Mouse (Mus musculus): ENCODE measurements around the gene Ntm. TPM values are rescaled to one million over a fixed set of nuclear protein-coding genes. Genes with fewer than 3 reads are reported as not detected.

The Ntm gene
- total RNA-seq, 2 experiments from 2014 or later, result 5.4 to 6.2 TPM

DNA sequence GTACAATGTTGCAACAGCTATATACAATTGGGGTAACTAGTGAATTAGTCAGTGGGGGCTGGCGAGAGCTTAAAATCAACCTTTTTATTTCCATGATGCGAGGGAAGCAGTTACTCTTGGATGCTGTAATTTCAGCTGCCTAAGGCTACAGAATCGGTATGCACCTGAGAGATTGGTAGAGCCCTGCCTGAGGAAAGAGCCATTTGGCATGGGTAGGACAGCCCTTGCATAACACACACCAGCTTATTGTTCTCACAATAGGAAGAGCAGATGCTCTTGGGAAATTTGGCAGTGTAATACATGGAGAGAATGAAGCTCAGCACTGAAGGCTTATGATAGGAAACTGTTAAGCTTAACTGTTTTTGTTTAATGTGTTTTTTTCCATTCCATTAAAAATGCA, 621.6 kb downstream of the Ntm start:
- no peak for DNase-seq (ENCODE audit: low spot score in 2 of 2)

GRCm38 (mm10) chr9:29335671-29336070, 627.3 kb downstream of the Ntm start:
- no peak for DNase-seq (ENCODE audit: low spot score in 2 of 2)

- no peak for DNase-seq (ENCODE audit: low spot score in 2 of 2)
Measured at GRCm38 (mm10) chr9:29332296-29333090, 630.4 kb downstream of the Ntm start.

DNA sequence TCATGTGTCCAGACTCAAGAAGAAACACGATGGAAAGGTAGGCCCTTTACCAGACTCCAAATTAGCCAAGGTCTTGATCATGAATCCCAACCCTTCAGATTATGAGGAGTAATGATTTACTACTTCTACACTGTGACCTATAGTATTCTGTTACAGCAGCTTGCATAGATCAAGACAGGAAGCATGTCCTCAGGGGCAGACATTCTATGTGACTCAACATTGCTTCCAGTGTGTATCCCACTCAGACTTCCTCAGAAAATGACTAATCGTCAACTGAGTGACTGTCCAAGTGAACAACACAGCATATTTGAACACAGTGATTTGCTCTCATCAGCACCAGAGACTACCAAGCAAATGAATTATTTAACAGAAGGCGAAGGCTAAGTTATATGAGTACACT, 632.5 kb downstream of the Ntm start:
- DNase-seq (ENCODE audit: low spot score in 2 of 2), result no peak

- DNase-seq (ENCODE audit: low spot score in 2 of 2), result no peak
Measured at GRCm38 (mm10) chr9:29326283-29326682, 636.7 kb downstream of the Ntm start.

- no peak for DNase-seq (ENCODE audit: low spot score in 2 of 2)
Measured at GRCm38 (mm10) chr9:29325137-29325536, 637.8 kb downstream of the Ntm start.

DNA sequence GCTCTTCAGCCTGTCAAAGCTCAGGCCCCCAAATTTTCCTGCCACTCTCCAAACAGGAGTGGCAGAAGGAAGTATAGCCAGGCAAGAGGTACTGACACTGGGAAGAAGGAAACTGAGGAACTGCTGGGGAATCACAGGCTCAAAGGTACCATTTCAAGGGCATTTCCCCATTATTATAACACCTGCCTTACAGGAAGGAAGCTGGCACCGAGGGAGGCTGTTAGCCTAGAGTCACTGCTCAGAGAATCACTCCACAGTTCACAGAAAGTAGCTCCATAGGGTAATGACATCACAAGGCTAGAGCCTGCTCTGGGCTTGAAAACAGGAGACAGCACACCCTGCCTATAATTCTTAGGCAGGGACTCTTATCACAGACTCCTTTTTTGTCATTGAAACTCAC, 643.7 kb downstream of the Ntm start:
- DNase-seq (ENCODE audit: low spot score in 2 of 2), result no peak

DNA sequence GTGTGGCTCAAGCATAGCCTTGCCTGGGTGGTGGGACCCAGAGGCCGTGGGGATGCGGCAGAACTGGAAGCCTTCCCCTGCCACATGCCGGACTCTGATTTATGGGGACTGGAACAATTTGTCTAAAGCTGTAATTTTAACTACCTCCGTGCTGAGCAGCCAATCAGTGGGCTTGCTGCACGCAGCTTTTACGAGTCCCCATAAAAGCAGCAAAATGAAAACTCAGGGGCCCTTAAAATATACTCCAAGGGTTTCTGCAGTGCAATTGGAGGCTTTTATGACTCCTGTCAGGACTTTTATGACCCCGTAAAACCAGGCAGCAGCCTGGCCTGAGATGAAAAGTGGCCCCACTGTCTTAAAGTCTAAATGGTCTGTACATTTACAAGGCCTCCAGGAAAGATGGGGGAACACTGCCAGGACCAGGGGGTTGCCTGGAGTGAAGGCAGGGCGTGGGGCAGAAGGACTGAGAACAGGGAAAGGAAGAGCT, 644.2 kb downstream of the Ntm start:
- no peak for DNase-seq (ENCODE audit: low spot score in 2 of 2)

GRCm38 (mm10) chr9:29317623-29318022, 645.3 kb downstream of the Ntm start:
- no peak for DNase-seq (ENCODE audit: low spot score in 2 of 2)

DNA sequence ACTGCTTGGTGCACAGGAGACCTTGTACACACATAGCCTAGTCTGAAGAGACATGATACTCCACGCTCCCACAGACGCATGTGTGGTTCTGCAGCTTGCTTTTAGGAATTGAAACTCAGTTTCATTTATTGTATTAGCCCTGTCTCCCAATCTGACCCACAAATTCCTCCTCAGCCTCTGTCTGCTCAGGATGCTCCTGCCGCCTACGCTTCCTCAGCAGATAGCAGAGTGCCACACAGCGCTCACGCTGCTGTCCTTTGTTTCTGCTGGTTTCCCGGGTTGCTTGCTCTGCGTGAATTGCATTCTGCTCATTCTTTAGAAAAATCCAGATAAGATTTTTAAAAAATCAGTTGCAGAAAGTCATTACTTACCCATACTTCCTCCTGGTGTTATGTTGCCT, 647.1 kb downstream of the Ntm start:
- DNase-seq (ENCODE audit: low spot score in 2 of 2), result no peak

GRCm38 (mm10) chr9:29306961-29307360, 656.0 kb downstream of the Ntm start:
- no peak for DNase-seq (ENCODE audit: low spot score in 2 of 2)

DNA sequence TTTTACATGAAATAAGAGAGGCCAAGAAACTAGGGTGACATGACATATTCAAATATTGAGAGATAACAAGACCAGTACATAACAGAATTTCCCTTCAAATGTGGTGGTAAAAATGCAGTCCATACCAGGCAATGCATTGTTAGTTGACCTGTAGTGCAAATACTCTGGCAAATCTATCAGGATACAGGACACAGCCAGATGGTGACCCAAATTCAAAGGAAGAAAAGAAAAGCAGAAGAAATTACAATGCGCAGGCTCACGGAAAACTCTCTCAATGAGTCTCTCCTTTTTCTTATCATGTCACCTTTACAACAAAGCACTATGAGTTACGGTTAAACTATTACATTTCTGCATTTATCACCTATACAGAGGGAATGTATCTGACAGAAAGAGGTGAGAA, 664.6 kb downstream of the Ntm start:
- no peak for DNase-seq (ENCODE audit: low spot score in 2 of 2)

- DNase-seq (ENCODE audit: low spot score in 2 of 2), result no peak
Measured at GRCm38 (mm10) chr9:29296752-29297151, 666.2 kb downstream of the Ntm start.

DNA sequence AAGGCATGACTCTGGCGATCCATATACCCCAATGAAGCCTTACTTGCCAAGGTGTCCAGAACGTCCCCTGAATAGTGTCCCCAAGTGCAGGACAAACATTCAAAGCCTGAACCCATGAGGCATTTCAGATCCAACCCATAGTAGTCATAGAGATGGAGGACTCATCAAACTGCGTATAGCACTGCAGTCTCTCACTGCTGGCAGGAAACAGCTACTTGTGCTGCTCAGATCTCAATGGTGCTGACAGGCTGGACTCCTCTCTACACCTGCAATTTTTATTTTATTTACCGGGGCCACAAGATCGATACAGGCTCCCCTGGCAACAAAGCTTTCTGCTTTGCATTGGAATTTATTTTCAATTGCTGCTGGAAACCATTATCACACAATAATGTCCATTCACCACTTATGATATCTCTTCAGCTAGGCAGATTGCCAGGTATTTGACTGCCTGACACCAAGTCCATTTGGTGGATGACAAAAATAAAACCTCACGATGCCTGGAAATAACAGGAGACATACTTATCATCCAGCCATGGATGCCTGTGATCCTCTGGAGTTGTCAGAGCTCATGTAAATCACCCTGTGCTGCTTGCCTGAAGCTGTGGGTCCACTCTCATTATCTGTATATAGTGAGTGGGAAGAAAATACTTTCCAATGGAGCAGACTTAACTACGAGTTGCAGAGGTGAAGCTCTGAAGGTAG, 674.8 kb downstream of the Ntm start:
- DNase-seq (ENCODE audit: low spot score in 2 of 2), result no peak

- no peak for DNase-seq (ENCODE audit: low spot score in 2 of 2)
Measured at GRCm38 (mm10) chr9:29285144-29285543, 677.8 kb downstream of the Ntm start.

DNA sequence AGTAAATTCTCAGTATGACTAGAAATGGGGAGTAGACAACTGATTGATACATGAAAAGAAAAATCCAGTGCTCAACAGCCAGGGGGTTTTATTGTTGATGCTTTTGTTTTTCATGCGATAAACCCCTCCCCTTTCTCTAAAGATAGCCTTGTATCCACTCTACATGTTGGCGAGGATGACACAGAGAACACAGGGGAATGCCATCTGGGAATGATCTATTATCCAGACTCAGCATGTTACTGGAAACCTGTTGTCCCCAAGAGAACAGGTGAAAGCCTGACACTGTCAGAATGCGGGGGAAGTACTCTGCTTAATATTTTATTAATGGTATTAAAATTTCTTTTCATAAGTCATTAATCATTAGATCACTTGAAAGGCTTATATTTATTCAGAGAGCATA, 690.1 kb downstream of the Ntm start:
- DNase-seq (ENCODE audit: low spot score in 2 of 2), result no peak

DNA sequence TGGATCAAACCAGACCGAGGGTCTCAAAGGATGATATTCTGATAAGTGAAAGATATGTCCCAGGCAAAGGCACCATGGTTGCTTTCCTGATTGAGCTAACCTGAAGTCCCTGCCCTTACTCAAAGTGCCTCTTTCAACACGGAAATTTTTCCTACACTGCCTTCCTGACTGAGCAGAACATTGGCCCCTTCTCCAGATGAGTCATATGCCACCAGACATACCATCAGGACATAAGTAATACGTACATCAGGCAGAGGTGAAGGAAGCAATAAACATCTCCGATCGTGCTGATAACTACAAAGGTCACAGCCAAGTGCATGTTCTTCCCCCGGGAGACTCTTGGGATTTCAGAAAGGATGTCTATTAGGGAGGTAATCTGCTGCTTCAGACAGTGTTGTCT, 693.0 kb downstream of the Ntm start:
- no peak for DNase-seq (ENCODE audit: low spot score in 2 of 2)

DNA sequence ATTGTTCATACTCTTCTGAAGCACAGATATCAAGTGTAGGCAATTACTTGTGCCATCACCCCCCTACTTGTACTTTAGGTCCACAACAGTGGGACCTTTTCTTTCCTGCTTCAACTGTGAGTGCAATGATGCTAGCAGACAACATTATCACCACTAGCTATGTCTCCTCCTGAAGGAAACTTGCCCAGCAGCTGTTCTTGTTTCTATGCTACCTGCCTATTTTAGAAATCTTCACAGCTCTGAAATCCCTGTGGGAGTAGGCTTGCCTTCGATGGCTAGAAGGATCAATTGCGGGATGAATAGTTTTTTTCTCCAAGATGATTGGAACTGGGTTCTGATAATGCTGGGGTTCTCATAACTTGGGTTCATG, 693.7 kb downstream of the Ntm start:
- no peak for DNase-seq (ENCODE audit: low spot score in 2 of 2)

- DNase-seq (ENCODE audit: low spot score in 2 of 2), result no peak
Measured at GRCm38 (mm10) chr9:29268583-29269276, 694.2 kb downstream of the Ntm start.

GRCm38 (mm10) chr9:29267663-29268062, 695.3 kb downstream of the Ntm start:
- no peak for DNase-seq (ENCODE audit: low spot score in 2 of 2)

DNA sequence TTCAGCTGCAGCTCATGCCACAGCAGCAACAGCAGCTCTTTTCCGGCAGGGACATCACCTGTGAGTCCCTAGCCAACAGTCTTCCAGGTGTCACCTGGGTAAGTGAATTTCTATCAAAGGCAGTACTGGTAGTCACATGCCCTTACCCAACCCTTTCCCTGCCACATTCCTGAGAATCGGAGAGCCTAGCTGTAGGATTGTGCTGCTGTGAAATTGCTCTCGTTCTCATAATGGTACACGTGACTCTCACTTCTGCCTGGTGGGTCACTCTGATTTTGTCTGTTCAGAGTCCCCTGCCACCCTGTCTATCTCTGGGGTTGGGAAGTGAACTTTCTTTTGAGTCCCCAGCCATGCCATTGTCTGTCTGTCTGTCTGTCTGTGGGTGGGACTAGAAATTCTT, 697.8 kb downstream of the Ntm start:
- no peak for DNase-seq (ENCODE audit: low spot score in 2 of 2)

GRCm38 (mm10) chr9:29262836-29263235, 700.1 kb downstream of the Ntm start:
- DNase-seq (ENCODE audit: low spot score in 2 of 2), result no peak

All from adrenal gland, postnatal 4 days (tissue).